ENCODE assay signal across 8 mouse cellular contexts in the genomic region with DNA sequence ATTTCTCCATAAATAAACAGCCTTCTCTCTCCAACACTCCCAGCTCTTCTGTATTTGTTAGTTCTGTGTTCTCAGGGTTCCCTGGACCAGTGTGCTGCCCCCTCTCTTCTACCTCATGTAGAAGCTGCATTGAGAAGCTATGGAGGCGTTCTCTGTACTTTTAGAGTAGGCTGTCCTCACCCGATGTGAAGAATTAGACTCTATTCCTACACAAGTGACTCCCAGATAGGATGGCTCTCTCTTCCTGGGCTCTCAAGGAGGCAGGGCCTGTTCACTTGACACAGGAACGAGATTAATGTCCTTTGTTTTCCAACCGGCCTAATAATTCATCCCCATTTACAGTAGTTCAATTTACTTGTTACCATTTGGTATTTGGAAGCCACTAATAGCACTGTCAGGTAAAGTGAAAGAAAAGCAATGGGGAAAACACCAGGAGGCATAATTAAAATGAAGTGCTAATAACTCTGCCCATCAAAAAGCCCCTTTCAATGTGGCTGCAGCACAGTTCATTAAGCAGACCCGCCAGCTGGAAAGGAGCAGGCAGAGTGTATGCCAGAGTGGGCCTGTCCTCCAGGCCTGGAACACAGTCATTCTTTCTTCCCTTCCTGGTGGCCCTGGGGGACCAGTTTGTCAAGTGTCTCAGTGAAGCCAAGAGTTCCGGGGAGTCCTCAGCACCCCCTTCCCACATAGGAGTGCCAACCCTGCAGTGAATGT.
DNase-seq lines count a peak whose midpoint lies in the region; ATAC-seq lines count a peak whose summit lies in the region.

No protein-coding gene starts in this region.

- no peak overlapping the region for H3K27ac ChIP-seq in embryonic facial prominence, embryonic 14.5 days (replicated peaks; ENCODE audit: low read depth, low read length)
- no peak overlapping the region for H3K27ac ChIP-seq in embryonic facial prominence, embryonic 10.5 days (replicated peaks)
- H3K27ac ChIP-seq in hindbrain, embryonic 16.5 days (ENCODE audit: low read depth, low read length): peak overlapping the region; percentile 45; the same call in 1 of the 2 replicates
- H3K27ac ChIP-seq in liver, embryonic 11.5 days (ENCODE audit: low read depth, low read length): no peak overlapping the region

- 59% methylated on average over 6 of the region's 6 CpGs for WGBS in embryonic facial prominence, embryonic 14.5 days
- WGBS in embryonic facial prominence, embryonic 10.5 days: 71% methylated on average over 6 of the region's 6 CpGs
- WGBS in hindbrain, embryonic 16.5 days: 35% methylated on average over 6 of the region's 6 CpGs
- WGBS in liver, embryonic 11.5 days: 66% methylated on average over 6 of the region's 6 CpGs

- H3K4me3 ChIP-seq in embryonic facial prominence, embryonic 14.5 days (ENCODE audit: low read depth, low read length): no peak overlapping the region
- H3K4me3 ChIP-seq in embryonic facial prominence, embryonic 10.5 days: no peak overlapping the region
- H3K4me3 ChIP-seq in hindbrain, embryonic 16.5 days (ENCODE audit: low read length): no peak overlapping the region
- no peak overlapping the region for H3K4me3 ChIP-seq in liver, embryonic 11.5 days (ENCODE audit: low read depth, low read length)

- H3K4me1 ChIP-seq in embryonic facial prominence, embryonic 14.5 days (ENCODE audit: control insufficient read depth, insufficient read depth, low read length): no peaks in the 10 kb centered on the region
- 0 out of 2 replicates have a peak, but pooled peaks cover 5% of the 10 kb centered on the region for H3K4me1 ChIP-seq in embryonic facial prominence, embryonic 10.5 days
- peaks cover 7% of the 10 kb centered on the region for H3K4me1 ChIP-seq in hindbrain, embryonic 16.5 days (ENCODE audit: control insufficient read depth, insufficient read depth, low read depth, low read length)
- no peaks in the 10 kb centered on the region for H3K4me1 ChIP-seq in liver, embryonic 11.5 days (replicated peaks; ENCODE audit: control insufficient read depth, insufficient read depth, low read length)

- no peak overlapping the region for H3K4me2 ChIP-seq in embryonic facial prominence, embryonic 14.5 days (ENCODE audit: low read depth, low read length)
- H3K4me2 ChIP-seq in hindbrain, embryonic 16.5 days (ENCODE audit: low read length): no peak overlapping the region
- H3K4me2 ChIP-seq in liver, embryonic 11.5 days: no peak overlapping the region

- DNase-seq in embryonic facial prominence, embryonic 14.5 days (ENCODE audit: low spot score): peak; percentile 11
- DNase-seq in embryonic facial prominence, embryonic 10.5 days (ENCODE audit: low spot score): no peak
- DNase-seq in right cerebral cortex, postnatal 10 days (ENCODE audit: low spot score in 2 of 2): peak; percentile 67 to 72
- no peak for DNase-seq in right cerebral cortex, postnatal 25 days
- DNase-seq in urinary bladder, adult 18-20 months (ENCODE audit: low spot score in 2 of 2): no peak
- DNase-seq in lung, postnatal 4 days: no peak
- no peak for DNase-seq in liver, embryonic 11.5 days (ENCODE audit: low spot score)

- no peak overlapping the region for H3K9ac ChIP-seq in embryonic facial prominence, embryonic 14.5 days (ENCODE audit: low read depth, low read length)
- no peak overlapping the region for H3K9ac ChIP-seq in hindbrain, embryonic 16.5 days (ENCODE audit: low read depth, low read length)
- H3K9ac ChIP-seq in liver, embryonic 11.5 days (ENCODE audit: low read depth, low read length): no peak overlapping the region

- H3K9me3 ChIP-seq in embryonic facial prominence, embryonic 14.5 days (ENCODE audit: control insufficient read depth, low read length): no peaks in the 10 kb centered on the region
- no peaks in the 10 kb centered on the region for H3K9me3 ChIP-seq in embryonic facial prominence, embryonic 10.5 days
- no peaks in the 10 kb centered on the region for H3K9me3 ChIP-seq in hindbrain, embryonic 16.5 days (ENCODE audit: control insufficient read depth, low read length)
- no peaks in the 10 kb centered on the region for H3K9me3 ChIP-seq in liver, embryonic 11.5 days (ENCODE audit: control insufficient read depth, low read length)

- no peaks in the 10 kb centered on the region for H3K27me3 ChIP-seq in embryonic facial prominence, embryonic 14.5 days (replicated peaks; ENCODE audit: control insufficient read depth, insufficient read depth, low read length)
- no peaks in the 10 kb centered on the region for H3K27me3 ChIP-seq in embryonic facial prominence, embryonic 10.5 days (replicated peaks; ENCODE audit: low read depth, poor library complexity, severe bottlenecking)
- no peaks in the 10 kb centered on the region for H3K27me3 ChIP-seq in hindbrain, embryonic 16.5 days (replicated peaks; ENCODE audit: control insufficient read depth, insufficient read depth, low read length)
- no peaks in the 10 kb centered on the region for H3K27me3 ChIP-seq in liver, embryonic 11.5 days (replicated peaks; ENCODE audit: control insufficient read depth, insufficient read depth, low read length)

- H3K36me3 ChIP-seq in embryonic facial prominence, embryonic 14.5 days (ENCODE audit: control insufficient read depth, insufficient read depth, low read length): no peaks in the 10 kb centered on the region
- no peaks in the 10 kb centered on the region for H3K36me3 ChIP-seq in embryonic facial prominence, embryonic 10.5 days (replicated peaks)
- no peaks in the 10 kb centered on the region for H3K36me3 ChIP-seq in hindbrain, embryonic 16.5 days (ENCODE audit: control insufficient read depth, insufficient read depth, low read length)
- H3K36me3 ChIP-seq in liver, embryonic 11.5 days (ENCODE audit: control insufficient read depth, insufficient read depth, low read length): no peaks in the 10 kb centered on the region

- ATAC-seq in embryonic facial prominence, embryonic 14.5 days (ENCODE audit: low read depth): no peak
- ATAC-seq in hindbrain, embryonic 16.5 days: peak; percentile 93
- no peak for ATAC-seq in liver, embryonic 11.5 days (replicated peaks; ENCODE audit: low FRiP score)

Comparison
In these comparisons a context has a peak if more than half of its experiments do, and no peak if none do; other contexts are left out.
1. DNase-seq: peak in embryonic facial prominence, embryonic 14.5 days (single experiment) and right cerebral cortex, postnatal 10 days (2 of 2); none in embryonic facial prominence, embryonic 10.5 days (single experiment), right cerebral cortex, postnatal 25 days (single experiment), urinary bladder, adult 18-20 months (0 of 2), lung, postnatal 4 days (0 of 2) and liver, embryonic 11.5 days (single experiment).